In the genomic region with DNA sequence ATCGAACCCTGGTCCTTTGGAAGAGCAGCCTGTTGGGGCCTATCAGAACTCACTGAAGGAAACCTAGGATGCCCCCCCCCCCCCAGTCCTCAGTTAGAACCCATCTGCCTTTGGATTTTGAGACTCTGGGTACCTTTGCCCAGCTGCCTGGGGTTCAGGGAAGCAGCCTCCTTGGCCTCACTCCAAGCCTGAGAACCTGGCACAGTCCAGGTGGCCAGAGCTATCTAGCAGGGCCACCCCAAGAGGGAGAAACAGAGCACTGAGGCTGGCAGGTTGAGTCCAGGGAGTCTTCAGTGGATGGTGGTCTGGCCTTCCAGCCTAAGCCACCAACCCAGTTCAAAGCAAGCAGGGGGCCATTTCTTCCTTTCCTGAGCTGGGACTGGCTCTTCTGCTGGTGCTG, we compare ENCODE assay signal across 10 mouse cellular contexts.
DNase-seq lines count a peak whose midpoint lies in the region; ATAC-seq lines count a peak whose summit lies in the region.
"Had no signal": no experiment of that assay in that cellular context is flagged by ENCODE, and none has a peak within 500 bp of the region (broad histone marks: within the 10 kb centered on the region; RNA-seq: fewer than 3 reads in every experiment).

No protein-coding gene starts in this region.

- DNase-seq in heart, adult 11 months: no peak
- DNase-seq in embryonic facial prominence, embryonic 10.5 days (ENCODE audit: low spot score): no peak
- no peak for DNase-seq in hindbrain, embryonic 10.5 days (ENCODE audit: low spot score)
- DNase-seq in midbrain, embryonic 11.5 days (ENCODE audit: low spot score, missing footprints): no peak
- no peak for DNase-seq in gastrocnemius, adult 8-10 months (ENCODE audit: low spot score in 2 of 2)
- DNase-seq in frontal cortex, postnatal 14 days (ENCODE audit: low spot score in 2 of 2): no peak
- no peak for DNase-seq in layer of hippocampus, adult 9-11 months
- DNase-seq: lung, adult 18-20 months; right cerebral cortex, postnatal 4 days had no signal

- no peak overlapping the region for H3K4me3 ChIP-seq in heart, embryonic 13.5 days
- H3K4me3 ChIP-seq in embryonic facial prominence, embryonic 10.5 days: no peak overlapping the region
- no peak overlapping the region for H3K4me3 ChIP-seq in hindbrain, embryonic 10.5 days
- H3K4me3 ChIP-seq in midbrain, embryonic 11.5 days (ENCODE audit: low read depth, low read length): no peak overlapping the region

- peak overlapping the region; percentile 53; the same call in 1 of the 2 replicates for H3K9ac ChIP-seq in heart, embryonic 13.5 days
- no peak overlapping the region for H3K9ac ChIP-seq in midbrain, embryonic 11.5 days (ENCODE audit: low read length)

- H3K9me3 ChIP-seq in heart, embryonic 13.5 days: no peaks in the 10 kb centered on the region
- H3K9me3 ChIP-seq in embryonic facial prominence, embryonic 10.5 days: no peaks in the 10 kb centered on the region
- no peaks in the 10 kb centered on the region for H3K9me3 ChIP-seq in hindbrain, embryonic 10.5 days
- no peaks in the 10 kb centered on the region for H3K9me3 ChIP-seq in midbrain, embryonic 11.5 days (ENCODE audit: control insufficient read depth, low read length)

- WGBS in heart, embryonic 13.5 days: 100% methylated on average over 1 of the region's 1 CpGs
- WGBS in embryonic facial prominence, embryonic 10.5 days: 95% methylated on average over 1 of the region's 1 CpGs
- 100% methylated on average over 1 of the region's 1 CpGs for WGBS in hindbrain, embryonic 10.5 days
- WGBS in midbrain, embryonic 11.5 days: 92% methylated on average over 1 of the region's 1 CpGs

- no peaks in the 10 kb centered on the region for H3K36me3 ChIP-seq in heart, embryonic 13.5 days
- no peaks in the 10 kb centered on the region for H3K36me3 ChIP-seq in embryonic facial prominence, embryonic 10.5 days (replicated peaks)
- no peaks in the 10 kb centered on the region for H3K36me3 ChIP-seq in hindbrain, embryonic 10.5 days
- H3K36me3 ChIP-seq in midbrain, embryonic 11.5 days (ENCODE audit: control insufficient read depth, insufficient read depth, low read length): no peaks in the 10 kb centered on the region

- ATAC-seq in heart, embryonic 13.5 days (ENCODE audit: extremely low read depth, insufficient number of reproducible peaks, low FRiP score, low TSS enrichment): no peak
- no peak for ATAC-seq in midbrain, embryonic 11.5 days (ENCODE audit: low FRiP score)

- no peaks in the 10 kb centered on the region for H3K27me3 ChIP-seq in heart, embryonic 13.5 days (replicated peaks)
- H3K27me3 ChIP-seq in embryonic facial prominence, embryonic 10.5 days (replicated peaks; ENCODE audit: low read depth, poor library complexity, severe bottlenecking): no peaks in the 10 kb centered on the region
- no peaks in the 10 kb centered on the region for H3K27me3 ChIP-seq in hindbrain, embryonic 10.5 days (ENCODE audit: insufficient read depth, poor library complexity, severe bottlenecking)
- H3K27me3 ChIP-seq in midbrain, embryonic 11.5 days (ENCODE audit: control insufficient read depth, insufficient read depth, low read length): no peaks in the 10 kb centered on the region

- H3K27ac ChIP-seq in heart, embryonic 13.5 days (replicated peaks): peak overlapping the region; percentile 80
- H3K27ac ChIP-seq in embryonic facial prominence, embryonic 10.5 days (replicated peaks): peak overlapping the region; percentile 82
- H3K27ac ChIP-seq in hindbrain, embryonic 10.5 days: peak overlapping the region; percentile 99
- peak overlapping the region; percentile 15 for H3K27ac ChIP-seq in midbrain, embryonic 11.5 days (ENCODE audit: low read depth, low read length)

- H3K4me2 ChIP-seq in heart, embryonic 13.5 days: no peak overlapping the region
- H3K4me2 ChIP-seq in midbrain, embryonic 11.5 days: no peak overlapping the region

- peaks cover 86% of the 10 kb centered on the region for H3K4me1 ChIP-seq in heart, embryonic 13.5 days
- peaks cover 80% of the 10 kb centered on the region for H3K4me1 ChIP-seq in embryonic facial prominence, embryonic 10.5 days
- peaks cover 94% of the 10 kb centered on the region for H3K4me1 ChIP-seq in hindbrain, embryonic 10.5 days (replicated peaks)
- peaks cover 43% of the 10 kb centered on the region for H3K4me1 ChIP-seq in midbrain, embryonic 11.5 days (ENCODE audit: control insufficient read depth, insufficient read depth, low read length)

Comparison
In these comparisons a context has a peak if more than half of its experiments do, and no peak if none do; other contexts are left out.
1. H3K27ac ChIP-seq: peak in every context shown above with its lines; median percentile 99 in hindbrain, embryonic 10.5 days; 82 in embryonic facial prominence, embryonic 10.5 days; 80 in heart, embryonic 13.5 days; 15 in midbrain, embryonic 11.5 days.